8 mouse cellular contexts compared by ENCODE assay signal in genomic region chr2:59628057-59628901, GRCm38 (mm10). TPM values are rescaled to one million over a fixed set of nuclear protein-coding genes. Genes with fewer than 3 reads are reported as not detected.
DNase-seq lines count a peak whose midpoint lies in the region; ATAC-seq and TF ChIP-seq lines count a peak whose summit lies in the region.

No protein-coding gene starts in this region.

- H3K4me2 ChIP-seq in liver, postnatal 0 days (ENCODE audit: low read depth, low read length), result no peak overlapping the region
- H3K4me2 ChIP-seq in heart, embryonic 11.5 days, result 0 out of 2 replicates have a peak overlapping the region, but pooled peaks have one; percentile 9

- no peaks in the 10 kb centered on the region for H3K36me3 ChIP-seq in liver, postnatal 0 days (replicated peaks; ENCODE audit: insufficient read depth, low read length)
- H3K36me3 ChIP-seq in heart, embryonic 11.5 days (ENCODE audit: control insufficient read depth, insufficient read depth, low read length), result no peaks in the 10 kb centered on the region

- peaks cover 32% of the 10 kb centered on the region for H3K4me1 ChIP-seq in liver, postnatal 0 days (ENCODE audit: insufficient read depth)
- H3K4me1 ChIP-seq in brown adipose tissue, adult 24 weeks (ENCODE audit: control insufficient read depth, insufficient read depth, insufficient read length, low read length), result peaks cover 54% of the 10 kb centered on the region
- H3K4me1 ChIP-seq in heart, embryonic 11.5 days (ENCODE audit: control insufficient read depth, insufficient read depth, low read length), result peaks cover 51% of the 10 kb centered on the region

- WGBS in liver, postnatal 0 days (ENCODE audit: insufficient replicate concordance), result 65% methylated on average over 17 of the region's 17 CpGs
- 54% methylated on average over 17 of the region's 17 CpGs for WGBS in heart, embryonic 11.5 days (ENCODE audit: insufficient replicate concordance)

- peak; percentile 49 for ATAC-seq in liver, postnatal 0 days
- no peak for ATAC-seq in heart, embryonic 11.5 days (replicated peaks; ENCODE audit: insufficient number of reproducible peaks, low FRiP score, low TSS enrichment)
- no peak for ATAC-seq in monocyte, adult 5-6 weeks (replicated peaks; ENCODE audit: insufficient number of reproducible peaks, low FRiP score, low TSS enrichment, poor library complexity, severe bottlenecking)

- peak; percentile 24 for DNase-seq in liver, postnatal 0 days
- no peak for DNase-seq in liver
- DNase-seq in kidney, postnatal 10 days, result peak; percentile 44
- DNase-seq in lung, postnatal 4 days, result peak; percentile 46 to 70
- DNase-seq in embryo, embryonic 9.5 days (ENCODE audit: extremely low spot score), result no peak

- H3K27me3 ChIP-seq in liver, postnatal 0 days (ENCODE audit: insufficient read depth, low read length), result no peaks in the 10 kb centered on the region
- no peaks in the 10 kb centered on the region for H3K27me3 ChIP-seq in heart, embryonic 11.5 days (ENCODE audit: control insufficient read depth, insufficient read depth, low read length)

- H3K27ac ChIP-seq in liver, postnatal 0 days (ENCODE audit: low read depth), result peak overlapping the region; percentile 22; the same call in 1 of the 2 replicates
- peak overlapping the region; percentile 50 for H3K27ac ChIP-seq in brown adipose tissue, adult 24 weeks (replicated peaks; ENCODE audit: low read depth, low read length)
- peak overlapping the region; percentile 25 for H3K27ac ChIP-seq in heart, embryonic 11.5 days (ENCODE audit: low read depth, low read length)

- no peak overlapping the region for H3K4me3 ChIP-seq in liver, postnatal 0 days (ENCODE audit: low read depth, low read length)
- H3K4me3 ChIP-seq in brown adipose tissue, adult 24 weeks (ENCODE audit: insufficient read depth, low read depth, low read length), result no peak overlapping the region
- no peak overlapping the region for H3K4me3 ChIP-seq in heart, embryonic 11.5 days (ENCODE audit: low read depth, low read length)

- H3K9me3 ChIP-seq in liver, postnatal 0 days (ENCODE audit: low read length), result no peaks in the 10 kb centered on the region
- H3K9me3 ChIP-seq in heart, embryonic 11.5 days (replicated peaks; ENCODE audit: control insufficient read depth, low read length), result no peaks in the 10 kb centered on the region

- no peak for TF ChIP-seq EP300 in liver, postnatal 0 days (IDR thresholded peaks at IDR 0.05; ENCODE audit: low read depth)

- no peak overlapping the region for H3K9ac ChIP-seq in liver, postnatal 0 days (replicated peaks)
- peak overlapping the region; percentile 4; the same call in 1 of the 2 replicates for H3K9ac ChIP-seq in heart, embryonic 11.5 days (ENCODE audit: low read depth, low read length)

- TF ChIP-seq CTCF in liver, postnatal 0 days (IDR thresholded peaks at IDR 0.05; ENCODE audit: low read depth), result no peak

RNA-seq across cellular contexts. Expression of gene Tanc1, which starts 16.4 kb away (rescaled TPM):
- polyA plus RNA-seq in liver, postnatal 0 days (2015; fragmentation: Nextera tagmentation; extraction: Ambion mirVana), result 1.7 and 2.4 TPM in 2 replicates
- 9.7 and 12.9 TPM in 2 replicates for polyA plus RNA-seq in brown adipose tissue, adult 24 weeks (2012; ENCODE audit: insufficient read depth, insufficient read length, missing spikeins)
- polyA plus RNA-seq in heart, embryonic 11.5 days (2014; fragmentation: Nextera tagmentation; extraction: Ambion mirVana), result 26.0 and 30.6 TPM in 2 replicates
- total RNA-seq in monocyte, adult 5-6 weeks (2017), result 4.3 to 14.2 TPM (median 6.8 TPM) in 3 replicates

Comparison
In these comparisons a context has a peak if more than half of its experiments do, and no peak if none do; other contexts are left out.
1. DNase-seq: peak in liver, postnatal 0 days (single experiment), kidney, postnatal 10 days (single experiment) and lung, postnatal 4 days (2 of 2); none in liver (single experiment) and embryo, embryonic 9.5 days (single experiment).
2. Peak in every context shown above with its lines, with median percentiles within 50 percentile points of each other: H3K27ac ChIP-seq.